Mouse (Mus musculus) MEL (cell line): Measurements from ENCODE around the gene Scarb1. TPM values are rescaled to one million over a fixed set of nuclear protein-coding genes. Genes with fewer than 3 reads are reported as not detected.

Experiments used
- DNase-seq: peaks from one replicate; pipeline ENCODE4 v3.0.0; 2011; ENCODE audit warnings: low read depth, low spot score
- H3K27ac ChIP-seq: 2 replicates; pipeline ENCODE4 v1.5.1; 2012; ENCODE audit warnings: low read depth, mild to moderate bottlenecking, control low read depth, low read length, moderate library complexity; ENCODE audit not compliant: control insufficient read depth
- H3K27me3 ChIP-seq, 2 experiments: fragments of 150-350 bp in 1 of 2; sonication (generic) in 1 of 2; 2 replicates each; pipeline ENCODE4 v1.6.1; 2012; ENCODE audit warnings: low read length in 2 of 2, mild to moderate bottlenecking in 2 of 2, improper control_type of control experiment in 1 of 2, moderate library complexity in 1 of 2; ENCODE audit not compliant: insufficient read depth in 2 of 2, control insufficient read depth in 1 of 2
- H3K36me3 ChIP-seq, 2 experiments: 2 replicates each; pipeline ENCODE4 v1.6.1; 2012 to 2014; ENCODE audit warnings: low read length in 2 of 2, improper control_type of control experiment in 1 of 2, inconsistent platforms in 1 of 2, mild to moderate bottlenecking in 1 of 2; ENCODE audit not compliant: insufficient read depth in 2 of 2, control insufficient read depth in 1 of 2
- H3K4me1 ChIP-seq, 2 experiments: fragments of 150-350 bp in 1 of 2; sonication (generic) in 1 of 2; 2 replicates each; pipeline ENCODE4 v1.6.1; 2012; ENCODE audit warnings: low read length in 2 of 2, improper control_type of control experiment in 1 of 2, mild to moderate bottlenecking in 1 of 2; ENCODE audit not compliant: insufficient read depth in 2 of 2, control insufficient read depth in 1 of 2
- H3K4me3 ChIP-seq, 2 experiments: fragments of 150-350 bp in 1 of 2; sonication (generic) in 1 of 2; 2 replicates each; pipeline ENCODE4 v1.5.1; 2012; ENCODE audit warnings: low read depth in 2 of 2, low read length in 2 of 2, mild to moderate bottlenecking in 2 of 2, moderate library complexity in 2 of 2, control low read depth in 1 of 2, improper control_type of control experiment in 1 of 2; ENCODE audit not compliant: control insufficient read depth in 1 of 2, insufficient read depth in 1 of 2
- H3K79me2 ChIP-seq: 2 replicates; pipeline ENCODE4 v1.6.1; 2012; ENCODE audit warnings: mild to moderate bottlenecking, low read length, moderate library complexity; ENCODE audit not compliant: control insufficient read depth, poor library complexity, insufficient read depth
- H3K9ac ChIP-seq: 2 replicates; pipeline ENCODE4 v1.6.1; 2012; ENCODE audit warnings: low read depth, mild to moderate bottlenecking, control low read depth, low read length, moderate library complexity; ENCODE audit not compliant: control insufficient read depth, poor library complexity, severe bottlenecking
- H3K9me3 ChIP-seq: fragments of 150-350 bp; sonication (generic); replicated peaks from 2 replicates; pipeline ENCODE4 v1.6.1; 2012; ENCODE audit warnings: mild to moderate bottlenecking, low read length, improper control_type of control experiment, moderate library complexity; ENCODE audit not compliant: insufficient read depth
- BHLHE40 ChIP-seq: IDR thresholded peaks from 2 replicates; pipeline ENCODE4 v1.6.1; 2012; ENCODE audit warnings: low read depth, mild to moderate bottlenecking, inconsistent platforms, low read length, improper control_type of control experiment, borderline replicate concordance
- CHD1 ChIP-seq: IDR thresholded peaks from 2 replicates; pipeline ENCODE4 v1.6.1; 2012; ENCODE audit warnings: low read depth, mild to moderate bottlenecking, inconsistent platforms, low read length, improper control_type of control experiment
- CTCF ChIP-seq, 3 experiments: IDR thresholded peaks in 2 of 3; conservative IDR thresholded peaks in 1 of 3; 2 replicates each; pipeline ENCODE4 v1.5.1; 2011 to 2012; ENCODE audit warnings: low read length in 3 of 3, low read depth in 2 of 3, mild to moderate bottlenecking in 2 of 3, improper control_type of control experiment in 1 of 3, inconsistent platforms in 1 of 3, mixed read lengths in 1 of 3, moderate library complexity in 1 of 3; ENCODE audit not compliant: control insufficient read depth in 1 of 3, insufficient read depth in 1 of 3, poor library complexity in 1 of 3, severe bottlenecking in 1 of 3
- ELF1 ChIP-seq: IDR thresholded peaks from 2 replicates; pipeline ENCODE4 v1.6.1; 2014; ENCODE audit warnings: low read depth, mild to moderate bottlenecking, inconsistent platforms, low read length, improper control_type of control experiment, moderate library complexity
- EP300 ChIP-seq, 2 experiments: IDR thresholded peaks; 2 replicates each; pipeline ENCODE4 v1.6.1; 2011; ENCODE audit warnings: improper control_type of control experiment in 2 of 2, low read length in 2 of 2, low read depth in 1 of 2, mild to moderate bottlenecking in 1 of 2
- ETS1 ChIP-seq: IDR thresholded peaks from 2 replicates; pipeline ENCODE4 v1.6.1; 2012; ENCODE audit warnings: low read depth, mild to moderate bottlenecking, inconsistent platforms, low read length, improper control_type of control experiment, moderate library complexity
- GABPA ChIP-seq: IDR thresholded peaks from 2 replicates; pipeline ENCODE4 v1.6.1; 2012; ENCODE audit warnings: low read depth, mild to moderate bottlenecking, inconsistent platforms, low read length, improper control_type of control experiment, moderate library complexity
- GATA1 ChIP-seq: IDR thresholded peaks from 2 replicates; pipeline ENCODE4 v1.6.1; 2011; ENCODE audit warnings: low read depth, low read length, improper control_type of control experiment
- HCFC1 ChIP-seq: IDR thresholded peaks from 2 replicates; pipeline ENCODE4 v1.6.1; 2012; ENCODE audit warnings: low read depth, mild to moderate bottlenecking, inconsistent platforms, low read length, improper control_type of control experiment, moderate library complexity
- JUND ChIP-seq: IDR thresholded peaks from 2 replicates; pipeline ENCODE4 v1.6.1; 2011; ENCODE audit warnings: low read depth, mild to moderate bottlenecking, improper control_type of control experiment, low read length
- MAFK ChIP-seq: IDR thresholded peaks from 2 replicates; pipeline ENCODE4 v1.6.1; 2011; ENCODE audit warnings: low read depth, mild to moderate bottlenecking, low read length, improper control_type of control experiment, borderline replicate concordance
- MAX ChIP-seq: IDR thresholded peaks from 2 replicates; pipeline ENCODE4 v1.6.1; 2011; ENCODE audit warnings: low read length, improper control_type of control experiment
- MAZ ChIP-seq: IDR thresholded peaks from 2 replicates; pipeline ENCODE4 v1.6.1; 2012; ENCODE audit warnings: low read depth, mild to moderate bottlenecking, inconsistent platforms, low read length, improper control_type of control experiment
- MEF2A ChIP-seq: IDR thresholded peaks from 2 replicates; pipeline ENCODE4 v1.6.1; 2014; ENCODE audit warnings: low read depth, mild to moderate bottlenecking, inconsistent platforms, low read length, improper control_type of control experiment; ENCODE audit not compliant: poor library complexity, insufficient replicate concordance, severe bottlenecking; ENCODE audit errors: extremely low read depth
- MXI1 ChIP-seq: IDR thresholded peaks from 2 replicates; pipeline ENCODE4 v1.6.1; 2011; ENCODE audit warnings: mild to moderate bottlenecking, low read depth, low read length, improper control_type of control experiment
- MYB ChIP-seq: IDR thresholded peaks from 2 replicates; pipeline ENCODE4 v1.6.1; 2011; ENCODE audit warnings: mild to moderate bottlenecking, low read depth, low read length, improper control_type of control experiment
- MYC ChIP-seq: IDR thresholded peaks from 2 replicates; pipeline ENCODE4 v1.6.1; 2011; ENCODE audit warnings: low read depth, mild to moderate bottlenecking, low read length, improper control_type of control experiment, moderate library complexity
- POLR2AphosphoS2 ChIP-seq: IDR thresholded peaks from 2 replicates; pipeline ENCODE4 v1.6.1; 2011; ENCODE audit warnings: low read length, improper control_type of control experiment
- RAD21 ChIP-seq: IDR thresholded peaks from 2 replicates; pipeline ENCODE4 v1.6.1; 2011; ENCODE audit warnings: mild to moderate bottlenecking, low read depth, low read length, improper control_type of control experiment
- SIN3A ChIP-seq: IDR thresholded peaks from 2 replicates; pipeline ENCODE4 v1.6.1; 2012; ENCODE audit warnings: low read length, improper control_type of control experiment, inconsistent platforms
- SMC3 ChIP-seq: IDR thresholded peaks from 2 replicates; pipeline ENCODE4 v1.6.1; 2011; ENCODE audit warnings: low read depth, low read length, improper control_type of control experiment
- TBP ChIP-seq: IDR thresholded peaks from 2 replicates; pipeline ENCODE4 v1.8.0; 2011; ENCODE audit warnings: low read depth, low read length, improper control_type of control experiment
- TCF12 ChIP-seq: IDR thresholded peaks from 2 replicates; pipeline ENCODE4 v1.6.1; 2014; ENCODE audit warnings: low read depth, mild to moderate bottlenecking, inconsistent platforms, low read length, improper control_type of control experiment, moderate library complexity
- USF2 ChIP-seq, 2 experiments: IDR thresholded peaks; 2 replicates each; pipeline ENCODE4 v1.6.1; 2011 to 2012; ENCODE audit warnings: improper control_type of control experiment in 2 of 2, low read length in 2 of 2, borderline replicate concordance in 1 of 2, inconsistent platforms in 1 of 2, low read depth in 1 of 2, mild to moderate bottlenecking in 1 of 2; ENCODE audit not compliant: insufficient read depth in 1 of 2
- ZC3H11A ChIP-seq: IDR thresholded peaks from 2 replicates; pipeline ENCODE4 v1.6.1; 2012; ENCODE audit warnings: low read depth, mild to moderate bottlenecking, inconsistent platforms, low read length, improper control_type of control experiment
- ZNF384 ChIP-seq: IDR thresholded peaks from 2 replicates; pipeline ENCODE4 v1.6.1; 2012; ENCODE audit warnings: low read depth, mild to moderate bottlenecking, inconsistent platforms, low read length, improper control_type of control experiment
- polyA plus RNA-seq, 2 experiments: library from polyadenylated mRNA; stranded (reverse) in 1 of 2; unstranded in 1 of 2; fragments of >175 nt in 1 of 2; fragments of >200 nt in 1 of 2; gene quantifications; 2 replicates each; pipeline versions ENCODE4 v1.2.1 to v1.2.4; 2012; ENCODE audit warnings: low replicate concordance in 2 of 2, low read depth in 1 of 2; ENCODE audit not compliant: insufficient read length in 2 of 2, insufficient read depth in 1 of 2, missing spikeins in 1 of 2
- total RNA-seq: library from RNA; depleted of rRNA; stranded (reverse); fragments of 300-350 nt; gene quantifications from 2 replicates; pipeline ENCODE4 v1.2.3, GENCODE M21; 2012

Gene Scarb1
- total and polyA plus RNA-seq, 3 experiments = 53.1 to 98.3 TPM; not detected in 1

GRCm38 (mm10) chr5:125370950-125371693 lies 30.2 kb upstream of the Scarb1 start (continued):
- TF ChIP-seq USF2 (IDR thresholded peaks at IDR 0.05; ENCODE audit: borderline replicate concordance in 1 of 2, insufficient read depth in 1 of 2, low read depth in 1 of 2, low read length in 2 of 2) (no peak), MAZ (no peak), EP300 (IDR thresholded peaks at IDR 0.05; ENCODE audit: low read depth in 1 of 2, low read length in 2 of 2) (0 out of 4 replicates have a peak, but pooled peaks of 1 of the 2 experiments have one; percentile 11), TCF12 (0 out of 2 replicates have a peak, but pooled peaks have one; percentile 16), GATA1 (peak; percentile 72; the same call in 1 of the 2 replicates), JUND (no peak), POLR2AphosphoS2 (no peak)

GRCm38 (mm10) chr5:125368568-125368967 lies 27.7 kb upstream of the Scarb1 start:
- peaks cover 2 to 11% of the 10 kb centered on the region in 2 experiments; a peak in 3 of 4 replicates for H3K4me1 ChIP-seq
- H3K9ac ChIP-seq = no peak overlapping the region
- TF ChIP-seq ZNF384 (peak; percentile 58), GABPA (no peak), MXI1 (peak; percentile 57; the same call in 1 of the 2 replicates), CHD1 (0 out of 2 replicates have a peak, but pooled peaks have one; percentile 68), MEF2A (0 out of 2 replicates have a peak, but pooled peaks have one; percentile 19), ETS1 (peak; percentile 41; the same call in 1 of the 2 replicates), ELF1 (no peak), MAZ (peak; percentile 82), EP300 (IDR thresholded peaks at IDR 0.05; ENCODE audit: low read depth in 1 of 2, low read length in 2 of 2) (peak; percentile 11 to 22; a peak in 1 of 4 replicates), MYC (0 out of 2 replicates have a peak, but pooled peaks have one; percentile 55), ZC3H11A (peak; percentile 94), MAFK (no peak), SMC3 (peak; percentile 93), HCFC1 (peak; percentile 46), SIN3A (peak; percentile 82), MYB (no peak), JUND (0 out of 2 replicates have a peak, but pooled peaks have one; percentile 34), MAX (no peak; the same call in 1 of the 2 replicates), RAD21 (peak; percentile 89), CTCF (IDR thresholded peaks at IDR 0.05 in 2 of 3, conservative IDR thresholded peaks at IDR 0.05 in 1 of 3; ENCODE audit: control insufficient read depth in 1 of 3, insufficient read depth in 1 of 3, low read depth in 2 of 3, low read length in 3 of 3, poor library complexity in 1 of 3, severe bottlenecking in 1 of 3) (peak; percentile 74 to 89 (median 77)), BHLHE40 (peak; percentile 51; the same call in 1 of the 2 replicates), TBP (0 out of 2 replicates have a peak, but pooled peaks have one; percentile 41)
- H3K9me3 ChIP-seq = no peaks in the 10 kb centered on the region
- H3K79me2 ChIP-seq = no peaks in the 10 kb centered on the region
- H3K27me3 ChIP-seq = no peaks in the 10 kb centered on the region
- no peak overlapping the region for H3K27ac ChIP-seq
- H3K36me3 ChIP-seq = no peaks in the 10 kb centered on the region; a peak in 2 of 4 replicates
- H3K4me3 ChIP-seq = no peak overlapping the region
- peak; percentile 96 for DNase-seq
